Mouse (Mus musculus) ES-Bruce4 (cell line): Measurements from ENCODE around the gene Gm17677. TPM values are rescaled to one million over a fixed set of nuclear protein-coding genes. Genes with fewer than 3 reads are reported as not detected.

Source experiments
- H3K27ac ChIP-seq: 2 replicates; pipeline ENCODE4 v1.5.1; 2012; ENCODE audit warnings: low read length, inconsistent platforms; ENCODE audit not compliant: insufficient read depth
- H3K27me3 ChIP-seq: 2 replicates; pipeline ENCODE4 v1.6.1; 2012; ENCODE audit warnings: mild to moderate bottlenecking, low read length, inconsistent platforms; ENCODE audit not compliant: control insufficient read depth, poor library complexity, insufficient read depth, severe bottlenecking
- H3K36me3 ChIP-seq: 2 replicates; pipeline ENCODE4 v1.6.1; 2012; ENCODE audit warnings: inconsistent platforms, mild to moderate bottlenecking, low read length, moderate library complexity; ENCODE audit not compliant: control insufficient read depth, poor library complexity, insufficient read depth, severe bottlenecking
- H3K4me1 ChIP-seq: one replicate; pipeline ENCODE4 v1.8.1; 2011; ENCODE audit warnings: low read length; ENCODE audit not compliant: control insufficient read depth, insufficient read depth
- H3K4me3 ChIP-seq: 2 replicates; pipeline ENCODE4 v1.5.1; 2011; ENCODE audit warnings: low read depth, mild to moderate bottlenecking, low read length
- H3K9ac ChIP-seq: 2 replicates; pipeline ENCODE4 v1.6.1; 2012; ENCODE audit warnings: low read depth, mild to moderate bottlenecking, inconsistent platforms; ENCODE audit not compliant: poor library complexity, severe bottlenecking
- H3K9me3 ChIP-seq: replicated peaks from 2 replicates; pipeline ENCODE4 v1.6.1; 2012; ENCODE audit warnings: mild to moderate bottlenecking, low read length, inconsistent platforms; ENCODE audit not compliant: control insufficient read depth, poor library complexity, insufficient read depth, severe bottlenecking
- CTCF ChIP-seq: IDR thresholded peaks from one replicate; pipeline ENCODE4 v1.8.1; 2011; ENCODE audit warnings: low read depth, low read length
- EP300 ChIP-seq: IDR thresholded peaks from 2 replicates; pipeline ENCODE4 v1.6.1; 2011; ENCODE audit warnings: low read depth, low read length; ENCODE audit not compliant: insufficient read depth
- POLR2A ChIP-seq: IDR thresholded peaks from one replicate; pipeline ENCODE4 v1.8.1; 2011; ENCODE audit warnings: low read length; ENCODE audit not compliant: insufficient read depth
- polyA plus RNA-seq: library from polyadenylated mRNA; stranded (reverse); fragments of >200 nt; gene quantifications from 2 replicates; pipeline ENCODE4 v1.2.4, GENCODE M21; 2011; ENCODE audit warnings: low read depth; ENCODE audit not compliant: missing spikeins, insufficient read depth, insufficient read length

The Gm17677 gene
- polyA plus RNA-seq, result not detected in 2 replicates

- H3K4me3 ChIP-seq, result no peak within 1 kb of the TSS
- no peaks in the 10 kb centered on the region for H3K36me3 ChIP-seq
- no peak within 1 kb of the TSS for H3K9ac ChIP-seq
- no peak within 1 kb of the TSS for H3K27ac ChIP-seq
- TF ChIP-seq EP300 (no peak), POLR2A (no peak)
- H3K4me1 ChIP-seq, result no peaks in the 10 kb centered on the region
- no peaks in the 10 kb centered on the region for H3K27me3 ChIP-seq
- peaks cover 6% of the 10 kb centered on the region; the same call in 1 of the 2 replicates for H3K9me3 ChIP-seq
Observed at GRCm38 (mm10) chr9:35740749-35741148, at the start of gene Gm17677. Gene Gm17677, plus strand, starts transcription at chr9:35741049.

GRCm38 (mm10) chr9:35691924-35692323 is 48.9 kb upstream of the Gm17677 start:
- no peak for TF ChIP-seq CTCF
- TF ChIP-seq EP300, result no peak
- TF ChIP-seq POLR2A, result no peak
- no peaks in the 10 kb centered on the region for H3K9me3 ChIP-seq

GRCm38 (mm10) chr9:35707265-35707664 is 33.6 kb upstream of the Gm17677 start:
- TF ChIP-seq POLR2A (no peak), EP300 (no peak), CTCF (no peak)
- Histone ChIP-seq H3K27ac (no peak overlapping the region), H3K4me3 (no peak overlapping the region), H3K27me3 (no peaks in the 10 kb centered on the region), H3K9me3 (peaks cover 3% of the 10 kb centered on the region; the same call in 1 of the 2 replicates), H3K36me3 (no peaks in the 10 kb centered on the region), H3K9ac (no peak overlapping the region), H3K4me1 (no peaks in the 10 kb centered on the region)

More at GRCm38 (mm10) chr9:35691924-35692323, 48.9 kb upstream of the Gm17677 start:
- no peak overlapping the region for H3K4me3 ChIP-seq
- H3K4me1 ChIP-seq, result no peaks in the 10 kb centered on the region
- H3K9ac ChIP-seq, result no peak overlapping the region
- H3K36me3 ChIP-seq, result no peaks in the 10 kb centered on the region
- H3K27me3 ChIP-seq, result no peaks in the 10 kb centered on the region
- H3K27ac ChIP-seq, result no peak overlapping the region

GRCm38 (mm10) chr9:35756843-35757242 is 16.0 kb downstream of the Gm17677 start:
- no peaks in the 10 kb centered on the region for H3K9me3 ChIP-seq
- no peak overlapping the region for H3K4me3 ChIP-seq
- H3K27me3 ChIP-seq, result no peaks in the 10 kb centered on the region
- H3K36me3 ChIP-seq, result no peaks in the 10 kb centered on the region
- TF ChIP-seq EP300 (no peak), POLR2A (no peak), CTCF (no peak)
- no peak overlapping the region for H3K9ac ChIP-seq
- no peak overlapping the region for H3K27ac ChIP-seq
- H3K4me1 ChIP-seq, result no peaks in the 10 kb centered on the region

GRCm38 (mm10) chr9:35778009-35778408 is 37.2 kb downstream of the Gm17677 start, which contains the start of gene Gm17727:
Gene Gm17727, minus strand, starts transcription at chr9:35778109.
- no peak within 1 kb of the TSS for H3K27ac ChIP-seq
- no peaks in the 10 kb centered on the region for H3K4me1 ChIP-seq
- TF ChIP-seq POLR2A, result no peak
- TF ChIP-seq EP300, result no peak
- no peak for TF ChIP-seq CTCF
- H3K27me3 ChIP-seq, result no peaks in the 10 kb centered on the region
- no peaks in the 10 kb centered on the region for H3K36me3 ChIP-seq
- H3K9me3 ChIP-seq, result no peaks in the 10 kb centered on the region
- no peak within 1 kb of the TSS for H3K9ac ChIP-seq
- H3K4me3 ChIP-seq, result no peak within 1 kb of the TSS

- Histone ChIP-seq H3K27me3 (no peaks in the 10 kb centered on the region), H3K36me3 (no peaks in the 10 kb centered on the region), H3K4me1 (no peaks in the 10 kb centered on the region), H3K27ac (no peak within 1 kb of the TSS), H3K9ac (no peak within 1 kb of the TSS), H3K9me3 (no peaks in the 10 kb centered on the region), H3K4me3 (no peak within 1 kb of the TSS)
- no peak for TF ChIP-seq EP300
- TF ChIP-seq CTCF, result no peak
- TF ChIP-seq POLR2A, result no peak
Observed at GRCm38 (mm10) chr9:35790001-35790400, 49.2 kb downstream of the Gm17677 start, which contains the start of the genes Gm27235 and D730048I06Rik. Gene Gm27235, minus strand, starts transcription at chr9:35790101. Gene D730048I06Rik, minus strand, starts transcription at chr9:35790112.

Other genes with a start within 250 kb of the Gm17677 start
- not detected in 2 replicates for gene Gm1113, start 222.8 kb upstream of the Gm17677 start, polyA plus RNA-seq
- 2.2 and 2.4 TPM in 2 replicates for gene Ddx25, start 182.5 kb upstream of the Gm17677 start, polyA plus RNA-seq
- 16.3 and 20.3 TPM in 2 replicates for gene Pus3, start 182.5 kb upstream of the Gm17677 start, polyA plus RNA-seq
- gene Pate2, start 170.8 kb upstream of the Gm17677 start, polyA plus RNA-seq, result 1.7 TPM in 2 replicates
- 26.1 and 29.5 TPM in 2 replicates for gene Hyls1, start 170.7 kb upstream of the Gm17677 start, polyA plus RNA-seq
- gene Pate4, start 129.1 kb upstream of the Gm17677 start, polyA plus RNA-seq, result not detected in 2 replicates
- not detected in 2 replicates for gene Pate3, start 92.8 kb upstream of the Gm17677 start, polyA plus RNA-seq
- gene Pate1, start 53.7 kb upstream of the Gm17677 start, polyA plus RNA-seq, result not detected in 2 replicates
- not detected in 2 replicates for gene Gm17727, start 37.1 kb downstream of the Gm17677 start, polyA plus RNA-seq
- not detected in 2 replicates for gene Gm27235, start 49.1 kb downstream of the Gm17677 start, polyA plus RNA-seq
- gene D730048I06Rik, start 49.1 kb downstream of the Gm17677 start, polyA plus RNA-seq, result not detected in 2 replicates
- gene 9230110F15Rik, start 103.1 kb downstream of the Gm17677 start, polyA plus RNA-seq, result not detected in 2 replicates
- not detected in 2 replicates for gene 9230113P08Rik, start 167.4 kb downstream of the Gm17677 start, polyA plus RNA-seq